Mouse (Mus musculus) ovary, adult 2 months (tissue): ENCODE data around the gene Slc25a17. TPM values are rescaled to one million over a fixed set of nuclear protein-coding genes. Genes with fewer than 3 reads are reported as not detected.

ENCODE experiments used
- polyA plus RNA-seq: library from polyadenylated mRNA; depleted of rRNA; stranded (reverse); fragments of >200 nt; gene quantifications from 2 replicates; pipeline ENCODE4 v1.2.3, GENCODE M21; 2012; rRNA removed

Gene Slc25a17
- polyA plus RNA-seq: 22.2 and 27.5 TPM in 2 replicates

GRCm38 (mm10) chr15:81360345-81361021 lies at the start of gene Slc25a17:
TSS of gene Slc25a17 (minus strand) at chr15:81360812.

DNA sequence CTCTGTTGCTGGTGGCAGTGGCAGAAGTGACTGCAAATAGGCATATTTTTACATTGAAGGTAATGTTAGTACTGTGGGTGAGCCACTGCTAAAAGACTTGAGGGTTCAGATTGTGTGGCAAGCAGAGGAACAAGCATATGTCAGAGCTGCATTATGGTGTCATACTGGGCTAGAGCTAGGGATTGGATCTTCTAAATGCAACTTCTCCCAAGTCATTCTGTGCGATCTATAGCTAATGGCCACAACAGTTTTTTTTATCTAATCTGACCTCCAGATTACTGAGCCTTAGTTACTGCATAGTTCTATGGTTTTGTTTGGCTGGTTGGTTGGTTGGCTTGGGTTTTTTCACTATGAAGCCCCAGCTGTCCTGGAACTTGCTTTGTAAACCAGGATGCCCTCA lies 47.6 kb upstream of the Slc25a17 start, which contains the start of gene Dnajb7:
Gene Dnajb7 (minus strand): TSS at position 101 of the 400 bp plus-strand sequence.

GRCm38 (mm10) chr15:81399638-81400315 lies 39.2 kb upstream of the Slc25a17 start, which contains the start of the genes St13 and Xpnpep3:
TSS of gene St13 (minus strand) at chr15:81400077.
TSS of gene Xpnpep3 (plus strand) at chr15:81400138.

Other genes starting within 250 kb of the Slc25a17 start
- gene Mrtfa, start 170.1 kb downstream of the Slc25a17 start, polyA plus RNA-seq: 35.0 and 38.4 TPM in 2 replicates
- gene Mchr1, start 125.3 kb downstream of the Slc25a17 start, polyA plus RNA-seq: 1.2 and 2.5 TPM in 2 replicates
- 20.5 and 31.5 TPM in 2 replicates for gene St13, start 39.3 kb upstream of the Slc25a17 start, polyA plus RNA-seq
- 7.1 and 9.4 TPM in 2 replicates for gene Xpnpep3, start 39.3 kb upstream of the Slc25a17 start, polyA plus RNA-seq
- gene Dnajb7, start 47.5 kb upstream of the Slc25a17 start, polyA plus RNA-seq: not detected in 2 replicates
- 23.7 and 32.7 TPM in 2 replicates for gene Rbx1, start 105.5 kb upstream of the Slc25a17 start, polyA plus RNA-seq
- 27.6 and 28.9 TPM in 2 replicates for gene Ep300, start 224.5 kb upstream of the Slc25a17 start, polyA plus RNA-seq